Mouse (Mus musculus): Measurements from ENCODE around the gene Mthfd2l. TPM values are rescaled to one million over a fixed set of nuclear protein-coding genes. Genes with fewer than 3 reads are reported as not detected.

The Mthfd2l gene
- polyA plus RNA-seq, 1 experiment from 2014 or later, result 59.5 TPM

DNA sequence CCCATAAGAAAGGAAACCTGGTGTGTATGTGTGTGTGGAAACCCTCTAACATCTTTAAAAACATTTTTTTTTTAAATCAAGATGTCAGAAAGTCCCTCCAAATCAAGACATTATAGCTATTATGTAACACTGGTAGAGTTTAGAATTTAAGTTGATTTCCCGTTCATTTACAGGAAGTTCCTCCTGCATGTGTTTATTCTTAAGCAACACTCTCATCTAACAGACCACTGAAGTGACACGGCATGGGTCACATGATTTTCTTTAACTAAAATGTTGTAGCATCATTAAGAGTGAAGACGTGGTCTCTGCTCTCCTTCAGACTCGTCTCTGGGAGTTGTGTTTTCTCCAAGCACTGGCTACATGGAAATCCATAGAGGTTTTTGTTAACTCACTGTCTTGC lies 33.8 kb downstream of the Mthfd2l start:
- Histone ChIP-seq H3K9me3 (ENCODE audit: control insufficient read depth, low read length) (no peaks in the 10 kb centered on the region), H3K36me3 (ENCODE audit: control insufficient read depth, insufficient read depth, low read length) (peaks cover under 1% of the 10 kb centered on the region; the same call in 1 of the 2 replicates), H3K4me3 (ENCODE audit: low read length) (no peak overlapping the region), H3K4me1 (ENCODE audit: control insufficient read depth, insufficient read depth, low read length) (no peaks in the 10 kb centered on the region), H3K27ac (ENCODE audit: low read depth, low read length) (no peak overlapping the region), H3K4me2 (replicated peaks; ENCODE audit: low read depth, low read length) (no peak overlapping the region), H3K27me3 (ENCODE audit: control insufficient read depth, insufficient read depth, low read length) (no peaks in the 10 kb centered on the region), H3K9ac (ENCODE audit: low read depth, low read length) (no peak overlapping the region)
- ATAC-seq (ENCODE audit: low FRiP score, low TSS enrichment), result no peak
- 84% methylated on average over 4 of the region's 4 CpGs for WGBS

DNA sequence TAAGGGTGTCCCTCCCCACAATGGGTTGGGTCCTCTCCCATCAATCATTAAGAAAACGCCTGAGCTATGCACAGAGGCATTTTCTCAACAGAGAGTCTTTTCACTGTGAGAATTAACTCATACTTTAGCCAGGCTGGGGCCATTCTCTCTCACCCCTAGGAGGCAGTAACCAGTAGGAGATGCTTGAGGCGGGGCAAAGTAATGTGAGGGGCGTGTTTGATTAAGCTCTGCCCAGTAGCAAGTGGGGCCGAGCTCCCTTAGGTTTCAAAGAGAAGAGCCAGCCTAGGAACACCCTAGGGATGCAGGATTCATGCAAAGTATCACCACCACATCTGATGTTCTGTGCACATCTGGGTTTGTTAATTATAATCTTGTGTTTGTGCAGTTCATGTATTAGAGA lies 34.5 kb downstream of the Mthfd2l start:
- WGBS, result 73% methylated on average over 4 of the region's 4 CpGs
- no peaks in the 10 kb centered on the region for H3K36me3 ChIP-seq (ENCODE audit: control insufficient read depth, insufficient read depth, low read length)

GRCm38 (mm10) chr5:90977244-90977643 lies 46.3 kb downstream of the Mthfd2l start:
- H3K4me1 ChIP-seq (ENCODE audit: control insufficient read depth, insufficient read depth, low read length), result no peaks in the 10 kb centered on the region
- 84% methylated on average over 4 of the region's 4 CpGs for WGBS
- no peak overlapping the region for H3K4me3 ChIP-seq (ENCODE audit: low read length)
- no peaks in the 10 kb centered on the region for H3K36me3 ChIP-seq (ENCODE audit: control insufficient read depth, insufficient read depth, low read length)
- ATAC-seq (ENCODE audit: low FRiP score, low TSS enrichment), result no peak
- no peak overlapping the region for H3K4me2 ChIP-seq (replicated peaks; ENCODE audit: low read depth, low read length)
- no peaks in the 10 kb centered on the region for H3K27me3 ChIP-seq (ENCODE audit: control insufficient read depth, insufficient read depth, low read length)
- H3K9me3 ChIP-seq (ENCODE audit: control insufficient read depth, low read length), result no peaks in the 10 kb centered on the region
- H3K9ac ChIP-seq (ENCODE audit: low read depth, low read length), result no peak overlapping the region
- no peak overlapping the region for H3K27ac ChIP-seq (ENCODE audit: low read depth, low read length)

More for the DNA sequence above, 34.5 kb downstream of the Mthfd2l start:
- Histone ChIP-seq H3K9ac (ENCODE audit: low read depth, low read length) (no peak overlapping the region), H3K27ac (ENCODE audit: low read depth, low read length) (no peak overlapping the region), H3K4me3 (ENCODE audit: low read length) (no peak overlapping the region), H3K27me3 (ENCODE audit: control insufficient read depth, insufficient read depth, low read length) (no peaks in the 10 kb centered on the region), H3K9me3 (ENCODE audit: control insufficient read depth, low read length) (no peaks in the 10 kb centered on the region), H3K4me2 (replicated peaks; ENCODE audit: low read depth, low read length) (no peak overlapping the region), H3K4me1 (ENCODE audit: control insufficient read depth, insufficient read depth, low read length) (no peaks in the 10 kb centered on the region)
- ATAC-seq (ENCODE audit: low FRiP score, low TSS enrichment), result no peak

DNA sequence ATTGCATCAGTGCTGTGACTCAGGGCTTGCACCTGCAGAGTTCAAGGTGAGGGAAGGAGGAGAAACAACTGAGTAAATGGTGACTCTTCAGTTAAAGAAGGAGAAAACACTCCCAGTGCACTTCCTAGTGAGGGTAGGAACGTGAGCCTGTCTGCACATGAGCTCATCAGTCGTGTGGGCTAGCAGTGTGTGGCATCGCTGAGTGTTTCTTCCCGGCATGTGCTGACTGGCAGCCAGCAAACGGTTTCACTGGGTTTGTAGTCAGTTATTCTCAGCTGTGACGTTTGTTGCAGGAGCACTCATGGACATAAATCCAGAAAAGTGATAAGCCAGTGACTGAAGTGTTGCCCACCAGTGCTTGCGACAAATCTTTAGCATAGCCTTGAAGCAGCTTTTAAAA lies 49.4 kb downstream of the Mthfd2l start:
- H3K4me1 ChIP-seq (ENCODE audit: control insufficient read depth, insufficient read depth, low read length), result no peaks in the 10 kb centered on the region
- H3K27me3 ChIP-seq (ENCODE audit: control insufficient read depth, insufficient read depth, low read length), result no peaks in the 10 kb centered on the region
- H3K36me3 ChIP-seq (ENCODE audit: control insufficient read depth, insufficient read depth, low read length), result no peaks in the 10 kb centered on the region; the same call in 1 of the 2 replicates
- no peak overlapping the region for H3K9ac ChIP-seq (ENCODE audit: low read depth, low read length)
- no peak overlapping the region for H3K4me3 ChIP-seq (ENCODE audit: low read length)
- ATAC-seq (ENCODE audit: low FRiP score, low TSS enrichment), result no peak
- H3K27ac ChIP-seq (ENCODE audit: low read depth, low read length), result no peak overlapping the region
- WGBS, result 87% methylated on average over 7 of the region's 7 CpGs
- H3K9me3 ChIP-seq (ENCODE audit: control insufficient read depth, low read length), result no peaks in the 10 kb centered on the region
- no peak overlapping the region for H3K4me2 ChIP-seq (replicated peaks; ENCODE audit: low read depth, low read length)

- no peaks in the 10 kb centered on the region for H3K27me3 ChIP-seq (ENCODE audit: control insufficient read depth, insufficient read depth, low read length)
- no peak overlapping the region for H3K27ac ChIP-seq (ENCODE audit: low read depth, low read length)
- H3K36me3 ChIP-seq (ENCODE audit: control insufficient read depth, insufficient read depth, low read length), result no peaks in the 10 kb centered on the region; the same call in 1 of the 2 replicates
- no peaks in the 10 kb centered on the region for H3K4me1 ChIP-seq (ENCODE audit: control insufficient read depth, insufficient read depth, low read length)
- no peaks in the 10 kb centered on the region for H3K9me3 ChIP-seq (ENCODE audit: control insufficient read depth, low read length)
- WGBS, result 62% methylated on average over 5 of the region's 5 CpGs
- no peak overlapping the region for H3K4me2 ChIP-seq (replicated peaks; ENCODE audit: low read depth, low read length)
- H3K4me3 ChIP-seq (ENCODE audit: low read length), result no peak overlapping the region
- no peak for ATAC-seq (ENCODE audit: low FRiP score, low TSS enrichment)
- H3K9ac ChIP-seq (ENCODE audit: low read depth, low read length), result no peak overlapping the region
These were observed 56.7 kb downstream of the Mthfd2l start for GRCm38 (mm10) chr5:90987605-90988004.

GRCm38 (mm10) chr5:90988149-90988548 lies 57.2 kb downstream of the Mthfd2l start:
- H3K36me3 ChIP-seq (ENCODE audit: control insufficient read depth, insufficient read depth, low read length), result no peaks in the 10 kb centered on the region; the same call in 1 of the 2 replicates
- 76% methylated on average over 3 of the region's 3 CpGs for WGBS
- no peak overlapping the region for H3K4me3 ChIP-seq (ENCODE audit: low read length)
- H3K9ac ChIP-seq (ENCODE audit: low read depth, low read length), result no peak overlapping the region
- no peaks in the 10 kb centered on the region for H3K4me1 ChIP-seq (ENCODE audit: control insufficient read depth, insufficient read depth, low read length)
- H3K27me3 ChIP-seq (ENCODE audit: control insufficient read depth, insufficient read depth, low read length), result no peaks in the 10 kb centered on the region
- no peak for ATAC-seq (ENCODE audit: low FRiP score, low TSS enrichment)
- H3K27ac ChIP-seq (ENCODE audit: low read depth, low read length), result no peak overlapping the region
- no peak overlapping the region for H3K4me2 ChIP-seq (replicated peaks; ENCODE audit: low read depth, low read length)
- H3K9me3 ChIP-seq (ENCODE audit: control insufficient read depth, low read length), result no peaks in the 10 kb centered on the region

GRCm38 (mm10) chr5:90988592-90988991 lies 57.7 kb downstream of the Mthfd2l start:
- 89% methylated on average over 4 of the region's 4 CpGs for WGBS
- H3K4me2 ChIP-seq (replicated peaks; ENCODE audit: low read depth, low read length), result no peak overlapping the region
- no peak overlapping the region for H3K27ac ChIP-seq (ENCODE audit: low read depth, low read length)
- H3K4me3 ChIP-seq (ENCODE audit: low read length), result no peak overlapping the region
- H3K36me3 ChIP-seq (ENCODE audit: control insufficient read depth, insufficient read depth, low read length), result no peaks in the 10 kb centered on the region; the same call in 1 of the 2 replicates
- ATAC-seq (ENCODE audit: low FRiP score, low TSS enrichment), result no peak
- no peaks in the 10 kb centered on the region for H3K9me3 ChIP-seq (ENCODE audit: control insufficient read depth, low read length)
- H3K4me1 ChIP-seq (ENCODE audit: control insufficient read depth, insufficient read depth, low read length), result no peaks in the 10 kb centered on the region
- H3K9ac ChIP-seq (ENCODE audit: low read depth, low read length), result no peak overlapping the region
- H3K27me3 ChIP-seq (ENCODE audit: control insufficient read depth, insufficient read depth, low read length), result no peaks in the 10 kb centered on the region

- WGBS, result 94% methylated on average over 8 of the region's 8 CpGs
- Histone ChIP-seq H3K9ac (ENCODE audit: low read depth, low read length) (no peak overlapping the region), H3K4me1 (ENCODE audit: control insufficient read depth, insufficient read depth, low read length) (no peaks in the 10 kb centered on the region), H3K4me3 (ENCODE audit: low read length) (no peak overlapping the region), H3K4me2 (replicated peaks; ENCODE audit: low read depth, low read length) (no peak overlapping the region), H3K27ac (ENCODE audit: low read depth, low read length) (no peak overlapping the region), H3K36me3 (ENCODE audit: control insufficient read depth, insufficient read depth, low read length) (no peaks in the 10 kb centered on the region), H3K27me3 (ENCODE audit: control insufficient read depth, insufficient read depth, low read length) (no peaks in the 10 kb centered on the region), H3K9me3 (ENCODE audit: control insufficient read depth, low read length) (no peaks in the 10 kb centered on the region)
- ATAC-seq (ENCODE audit: low FRiP score, low TSS enrichment), result no peak
These were observed 69.0 kb downstream of the Mthfd2l start for GRCm38 (mm10) chr5:90999942-91000341.

- 84% methylated on average over 10 of the region's 10 CpGs for WGBS
- H3K4me2 ChIP-seq (replicated peaks; ENCODE audit: low read depth, low read length), result no peak overlapping the region
These were observed 84.3 kb downstream of the Mthfd2l start for GRCm38 (mm10) chr5:91015216-91015615.

More at GRCm38 (mm10) chr5:91015216-91015615, 84.3 kb downstream of the Mthfd2l start:
- no peak overlapping the region for H3K9ac ChIP-seq (ENCODE audit: low read depth, low read length)
- H3K4me1 ChIP-seq (ENCODE audit: control insufficient read depth, insufficient read depth, low read length), result no peaks in the 10 kb centered on the region
- H3K27ac ChIP-seq (ENCODE audit: low read depth, low read length), result no peak overlapping the region
- no peaks in the 10 kb centered on the region for H3K9me3 ChIP-seq (ENCODE audit: control insufficient read depth, low read length)
- no peak overlapping the region for H3K4me3 ChIP-seq (ENCODE audit: low read length)
- no peaks in the 10 kb centered on the region for H3K36me3 ChIP-seq (ENCODE audit: control insufficient read depth, insufficient read depth, low read length)
- H3K27me3 ChIP-seq (ENCODE audit: control insufficient read depth, insufficient read depth, low read length), result no peaks in the 10 kb centered on the region
- no peak for ATAC-seq (ENCODE audit: low FRiP score, low TSS enrichment)
